Mouse (Mus musculus) lung, postnatal 0 days (tissue): ENCODE data around the gene Ruvbl2.
"Not testable (repeated sequence)": the region's sequence is repeated elsewhere in the genome, so short reads cannot be mapped to it uniquely, and the experiment has no call there.

Experiments used
- CTCF ChIP-seq: IDR thresholded peaks from 2 replicates; pipeline ENCODE4 v1.5.1; 2016; ENCODE audit warnings: antibody characterized with exemption, mild to moderate bottlenecking
- EP300 ChIP-seq: IDR thresholded peaks from 2 replicates; pipeline ENCODE4 v1.6.1; 2016; ENCODE audit warnings: antibody characterized with exemption, mild to moderate bottlenecking, control low read depth

GRCm38 (mm10) chr7:45462868-45463267 lies 25.0 kb upstream of the Ruvbl2 start:
- peak; percentile 19; the same call in 1 of the 2 replicates for TF ChIP-seq CTCF
- TF ChIP-seq EP300: not testable (repeated sequence)
